Mouse (Mus musculus): Measurements from ENCODE around the gene Hamp. TPM values are rescaled to one million over a fixed set of nuclear protein-coding genes. Genes with fewer than 3 reads are reported as not detected.

Hamp gene
- total RNA-seq, 1 experiment = not detected

DNA sequence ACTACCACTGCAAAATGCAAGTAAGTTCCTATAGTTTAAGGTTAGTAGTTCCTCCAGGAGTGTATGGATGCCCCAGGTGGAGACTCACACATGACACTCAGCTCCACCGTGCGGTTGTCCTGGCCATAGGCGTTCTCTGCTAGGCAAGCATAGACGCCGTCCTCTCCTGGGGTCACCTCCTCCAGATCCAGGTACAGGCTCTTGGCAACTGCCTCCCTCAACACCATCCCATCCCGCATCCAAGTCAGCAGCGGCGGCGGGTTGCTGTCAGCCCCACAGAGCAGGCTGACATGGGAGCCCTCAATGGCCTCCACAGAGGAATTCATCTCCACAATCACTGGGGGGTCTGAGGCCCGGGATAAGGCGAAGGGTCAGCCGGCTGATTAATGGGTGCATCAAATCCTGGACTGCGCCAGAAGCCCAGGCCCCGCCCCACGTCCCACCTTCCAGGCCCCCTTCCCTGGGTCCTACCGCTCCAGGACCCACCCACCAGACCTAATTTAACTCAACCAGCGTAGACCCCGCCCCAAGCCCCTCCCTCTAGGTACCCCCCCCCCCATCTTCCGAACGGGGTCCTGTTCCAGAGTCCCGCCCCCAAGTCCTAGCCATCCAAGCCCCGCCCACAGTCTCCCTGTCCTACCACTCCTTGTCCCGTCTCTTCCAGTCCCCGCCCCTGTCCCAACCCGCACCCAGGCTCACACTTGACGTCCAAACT, 35.4 kb downstream of the Hamp start:
- H3K27ac ChIP-seq (ENCODE audit: insufficient read depth, low read depth, low read length, poor library complexity, severe bottlenecking) = no peak overlapping the region
- DNase-seq (ENCODE audit: low read depth, low spot score) = peak; percentile 69
- peak overlapping the region; percentile 42 to 54; a peak in 3 of 4 replicates for H3K4me3 ChIP-seq (ENCODE audit: insufficient read depth in 1 of 2, low read depth in 1 of 2, low read length in 2 of 2, poor library complexity in 1 of 2, severe bottlenecking in 1 of 2)
- no peaks in the 10 kb centered on the region for H3K9me3 ChIP-seq (ENCODE audit: control insufficient read depth, insufficient read depth, low read depth, low read length)
- H3K4me1 ChIP-seq (ENCODE audit: control insufficient read depth in 2 of 2, insufficient read depth in 2 of 2, low read length in 2 of 2, poor library complexity in 1 of 2) = peaks cover 0 to 1% of the 10 kb centered on the region in 2 experiments; a peak in 1 of 4 replicates
- H3K36me3 ChIP-seq (ENCODE audit: control insufficient read depth, insufficient read depth, low read length, poor library complexity, severe bottlenecking) = no peaks in the 10 kb centered on the region
- H3K9ac ChIP-seq (ENCODE audit: insufficient read depth, low read depth, low read length, poor library complexity, severe bottlenecking) = no peak overlapping the region
- TF ChIP-seq HCFC1 (IDR thresholded peaks at IDR 0.05; ENCODE audit: borderline replicate concordance, insufficient read depth, low read length) (no peak), ZNF384 (IDR thresholded peaks at IDR 0.05; ENCODE audit: low read depth, low read length) (no peak), ZC3H11A (IDR thresholded peaks at IDR 0.05; ENCODE audit: borderline replicate concordance, low read depth, low read length) (no peak), CHD2 (IDR thresholded peaks at IDR 0.05; ENCODE audit: low read depth, low read length) (no peak), MAFK (IDR thresholded peaks at IDR 0.05; ENCODE audit: insufficient read depth, low read depth, low read length) (no peak)
- in situ Hi-C loops (cut with MboI; ENCODE audit: low sequenced_read_pairs in 2 of 2, unreplicated experiment in 2 of 2) = no loop called here

DNA sequence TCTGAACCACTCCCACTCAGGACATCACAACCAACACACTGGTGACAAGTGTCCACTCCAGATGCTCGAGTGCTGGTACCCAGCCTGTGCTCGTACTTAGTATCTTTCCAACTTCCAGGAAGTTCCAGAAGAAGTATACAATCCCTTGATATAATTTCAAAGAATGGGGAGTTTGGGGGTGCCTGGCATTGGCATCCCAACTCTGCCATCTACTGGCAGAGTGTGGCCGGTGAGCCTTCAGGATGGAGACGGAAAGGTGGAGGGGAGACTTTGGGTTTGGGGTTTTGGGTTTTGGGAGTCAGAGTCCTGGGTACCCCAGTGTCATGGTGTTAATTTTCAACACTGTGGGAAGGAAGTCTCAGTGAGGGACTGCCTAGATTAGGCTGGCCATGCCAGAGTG, 39.8 kb downstream of the Hamp start:
- Histone ChIP-seq H3K9me3 (ENCODE audit: control insufficient read depth, insufficient read depth, low read depth, low read length) (no peaks in the 10 kb centered on the region), H3K36me3 (ENCODE audit: control insufficient read depth, insufficient read depth, low read length, poor library complexity, severe bottlenecking) (no peaks in the 10 kb centered on the region), H3K27ac (ENCODE audit: insufficient read depth, low read depth, low read length, poor library complexity, severe bottlenecking) (no peak overlapping the region), H3K4me1 (ENCODE audit: control insufficient read depth in 2 of 2, insufficient read depth in 2 of 2, low read length in 2 of 2, poor library complexity in 1 of 2) (no peaks in the 10 kb centered on the region; a peak in 1 of 4 replicates), H3K9ac (ENCODE audit: insufficient read depth, low read depth, low read length, poor library complexity, severe bottlenecking) (no peak overlapping the region), H3K4me3 (ENCODE audit: insufficient read depth in 1 of 2, low read depth in 1 of 2, low read length in 2 of 2, poor library complexity in 1 of 2, severe bottlenecking in 1 of 2) (no peak overlapping the region)
- TF ChIP-seq ZC3H11A (IDR thresholded peaks at IDR 0.05; ENCODE audit: borderline replicate concordance, low read depth, low read length) (no peak), CHD2 (IDR thresholded peaks at IDR 0.05; ENCODE audit: low read depth, low read length) (no peak), HCFC1 (IDR thresholded peaks at IDR 0.05; ENCODE audit: borderline replicate concordance, insufficient read depth, low read length) (no peak), MAFK (IDR thresholded peaks at IDR 0.05; ENCODE audit: insufficient read depth, low read depth, low read length) (no peak), ZNF384 (IDR thresholded peaks at IDR 0.05; ENCODE audit: low read depth, low read length) (no peak)
- DNase-seq (ENCODE audit: low read depth, low spot score) = no peak
- in situ Hi-C loops (cut with MboI; ENCODE audit: low sequenced_read_pairs in 2 of 2, unreplicated experiment in 2 of 2) = no loop called here

- in situ Hi-C loops (cut with MboI; ENCODE audit: low sequenced_read_pairs in 2 of 2, unreplicated experiment in 2 of 2) = no loop called here
- H3K27ac ChIP-seq (ENCODE audit: insufficient read depth, low read depth, low read length, poor library complexity, severe bottlenecking) = no peak overlapping the region
- H3K4me3 ChIP-seq (ENCODE audit: insufficient read depth in 1 of 2, low read depth in 1 of 2, low read length in 2 of 2, poor library complexity in 1 of 2, severe bottlenecking in 1 of 2) = no peak overlapping the region
- H3K9ac ChIP-seq (ENCODE audit: insufficient read depth, low read depth, low read length, poor library complexity, severe bottlenecking) = no peak overlapping the region
- DNase-seq (ENCODE audit: low read depth, low spot score) = no peak
- TF ChIP-seq ZNF384 (IDR thresholded peaks at IDR 0.05; ENCODE audit: low read depth, low read length) (no peak), CHD2 (IDR thresholded peaks at IDR 0.05; ENCODE audit: low read depth, low read length) (no peak), MAFK (IDR thresholded peaks at IDR 0.05; ENCODE audit: insufficient read depth, low read depth, low read length) (no peak), ZC3H11A (IDR thresholded peaks at IDR 0.05; ENCODE audit: borderline replicate concordance, low read depth, low read length) (no peak), HCFC1 (IDR thresholded peaks at IDR 0.05; ENCODE audit: borderline replicate concordance, insufficient read depth, low read length) (no peak)
- no peaks in the 10 kb centered on the region for H3K9me3 ChIP-seq (ENCODE audit: control insufficient read depth, insufficient read depth, low read depth, low read length)
- no peaks in the 10 kb centered on the region for H3K36me3 ChIP-seq (ENCODE audit: control insufficient read depth, insufficient read depth, low read length, poor library complexity, severe bottlenecking)
- H3K4me1 ChIP-seq (ENCODE audit: control insufficient read depth in 2 of 2, insufficient read depth in 2 of 2, low read length in 2 of 2, poor library complexity in 1 of 2) = peaks cover 0 to 7% of the 10 kb centered on the region in 2 experiments; a peak in 1 of 4 replicates
Observed at GRCm38 (mm10) chr7:30895217-30895616, 48.6 kb downstream of the Hamp start.

DNA sequence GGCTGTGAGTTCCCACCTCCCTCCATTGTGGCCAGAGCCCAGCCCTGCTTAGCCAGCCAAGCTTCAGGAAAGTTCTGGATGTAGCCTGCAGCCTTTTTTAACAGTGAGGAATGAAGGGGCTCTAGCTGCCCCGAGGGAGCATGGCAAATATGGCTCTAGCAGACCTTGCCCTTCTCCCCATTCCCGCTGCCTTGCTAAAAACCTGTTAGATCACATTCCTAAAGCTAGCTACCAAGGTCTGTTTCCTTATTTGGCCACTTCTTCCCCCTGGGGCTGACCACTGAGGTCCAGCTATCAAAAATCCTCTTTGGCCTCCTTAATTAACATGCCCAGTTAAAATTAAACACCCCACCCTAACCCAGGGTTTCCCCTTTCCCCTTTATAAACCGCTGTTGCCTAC, 51.3 kb downstream of the Hamp start:
- H3K9me3 ChIP-seq (ENCODE audit: control insufficient read depth, insufficient read depth, low read depth, low read length) = no peaks in the 10 kb centered on the region
- H3K27ac ChIP-seq (ENCODE audit: insufficient read depth, low read depth, low read length, poor library complexity, severe bottlenecking) = no peak overlapping the region
- peaks cover 0 to 7% of the 10 kb centered on the region in 2 experiments; a peak in 1 of 4 replicates for H3K4me1 ChIP-seq (ENCODE audit: control insufficient read depth in 2 of 2, insufficient read depth in 2 of 2, low read length in 2 of 2, poor library complexity in 1 of 2)
- in situ Hi-C loops (cut with MboI; ENCODE audit: low sequenced_read_pairs in 2 of 2, unreplicated experiment in 2 of 2) = no loop called here
- DNase-seq (ENCODE audit: low read depth, low spot score) = no peak
- no peaks in the 10 kb centered on the region for H3K36me3 ChIP-seq (ENCODE audit: control insufficient read depth, insufficient read depth, low read length, poor library complexity, severe bottlenecking)
- TF ChIP-seq ZC3H11A (IDR thresholded peaks at IDR 0.05; ENCODE audit: borderline replicate concordance, low read depth, low read length) (no peak), ZNF384 (IDR thresholded peaks at IDR 0.05; ENCODE audit: low read depth, low read length) (no peak), HCFC1 (IDR thresholded peaks at IDR 0.05; ENCODE audit: borderline replicate concordance, insufficient read depth, low read length) (no peak), MAFK (IDR thresholded peaks at IDR 0.05; ENCODE audit: insufficient read depth, low read depth, low read length) (no peak), CHD2 (IDR thresholded peaks at IDR 0.05; ENCODE audit: low read depth, low read length) (no peak)
- H3K4me3 ChIP-seq (ENCODE audit: insufficient read depth in 1 of 2, low read depth in 1 of 2, low read length in 2 of 2, poor library complexity in 1 of 2, severe bottlenecking in 1 of 2) = no peak overlapping the region
- H3K9ac ChIP-seq (ENCODE audit: insufficient read depth, low read depth, low read length, poor library complexity, severe bottlenecking) = no peak overlapping the region

Other genes starting within 250 kb of the Hamp start
- 1.1 and 2.4 TPM in 2 replicates for gene 2200002J24Rik, start 245.1 kb downstream of the Hamp start, total RNA-seq (2012; rRNA removed)
- gene Atp4a, start 231.8 kb downstream of the Hamp start, total RNA-seq (2012; rRNA removed) = 1.4 and 5.0 TPM in 2 replicates
- gene Tmem147, start 214.5 kb downstream of the Hamp start, total RNA-seq (2012; rRNA removed) = 137 and 155 TPM in 2 replicates
- not detected in 2 replicates for gene Gapdhs, start 200.4 kb downstream of the Hamp start, total RNA-seq (2012; rRNA removed)
- 9.8 and 20.8 TPM in 2 replicates for gene Sbsn, start 192.6 kb downstream of the Hamp start, total RNA-seq (2012; rRNA removed)
- 1.9 and 4.9 TPM in 2 replicates for gene Dmkn, start 180.3 kb downstream of the Hamp start, total RNA-seq (2012; rRNA removed)
- 3.2 and 4.9 TPM in 2 replicates for gene Krtdap, start 156.1 kb downstream of the Hamp start, total RNA-seq (2012; rRNA removed)
- gene Ffar2, start 120.3 kb downstream of the Hamp start, total RNA-seq (2012; rRNA removed) = not detected in 2 replicates
- 1.0 and 1.2 TPM in 2 replicates for gene Ffar3, start 87.9 kb downstream of the Hamp start, total RNA-seq (2012; rRNA removed)
- gene Ffar1, start 82.5 kb downstream of the Hamp start, total RNA-seq (2012; rRNA removed) = 0.04 and 0.16 TPM in 2 replicates
- gene Cd22, start 63.7 kb downstream of the Hamp start, total RNA-seq (2012; rRNA removed) = 0.16 and 0.45 TPM in 2 replicates
- 0.22 and 0.37 TPM in 2 replicates for gene Mag, start 29.2 kb downstream of the Hamp start, total RNA-seq (2012; rRNA removed)
- not detected in 2 replicates for gene Hamp2, start 19.4 kb downstream of the Hamp start, total RNA-seq (2012; rRNA removed)
- 30.2 and 32.1 TPM in 2 replicates for gene Usf2, start 12.8 kb upstream of the Hamp start, total RNA-seq (2012; rRNA removed)
- 54.6 and 102 TPM in 2 replicates for gene Lsr, start 29.4 kb upstream of the Hamp start, total RNA-seq (2012; rRNA removed)
- 0.67 and 1.6 TPM in 2 replicates for gene Fam187b, start 29.8 kb upstream of the Hamp start, total RNA-seq (2012; rRNA removed)
- gene Fxyd5, start 98.4 kb upstream of the Hamp start, total RNA-seq (2012; rRNA removed) = 9.6 and 16.0 TPM in 2 replicates
- not detected in 2 replicates for gene Fxyd7, start 107.4 kb upstream of the Hamp start, total RNA-seq (2012; rRNA removed)
- gene Fxyd1, start 113.2 kb upstream of the Hamp start, total RNA-seq (2012; rRNA removed) = 1.4 TPM in 1 of 2 replicates, not detected in the other
- gene Lgi4, start 115.3 kb upstream of the Hamp start, total RNA-seq (2012; rRNA removed) = 0.16 and 0.18 TPM in 2 replicates
- gene Fxyd3, start 132.7 kb upstream of the Hamp start, total RNA-seq (2012; rRNA removed) = 2.2 and 3.2 TPM in 2 replicates
- gene Hpn, start 171.3 kb upstream of the Hamp start, total RNA-seq (2012; rRNA removed) = 14.5 and 28.2 TPM in 2 replicates
- gene Scn1b, start 183.0 kb upstream of the Hamp start, total RNA-seq (2012; rRNA removed) = 16.3 and 17.3 TPM in 2 replicates
- gene Gramd1a, start 211.9 kb upstream of the Hamp start, total RNA-seq (2012; rRNA removed) = 44.2 and 76.2 TPM in 2 replicates